Mouse (Mus musculus) C2C12 (cell line): ENCODE measurements around the gene Adam12. TPM values are rescaled to one million over a fixed set of nuclear protein-coding genes. Genes with fewer than 3 reads are reported as not detected.

Experiments used
- H3K27me3 ChIP-seq: one replicate; pipeline ENCODE4 v1.6.1; 2011; ENCODE audit not compliant: control insufficient read depth, insufficient read depth, insufficient read length
- H3K36me3 ChIP-seq: one replicate; pipeline ENCODE4 v1.6.1; 2011; ENCODE audit not compliant: control insufficient read depth, insufficient read depth
- H3K4me3 ChIP-seq: one replicate; pipeline ENCODE4 v1.5.1; 2011; ENCODE audit warnings: mild to moderate bottlenecking, control low read depth; ENCODE audit not compliant: poor library complexity, insufficient read depth, severe bottlenecking
- H3K79me2 ChIP-seq: one replicate; pipeline ENCODE4 v1.6.1; 2011; ENCODE audit not compliant: control insufficient read depth, insufficient read depth
- H3K79me3 ChIP-seq: one replicate; pipeline ENCODE4 v1.6.1; 2011; ENCODE audit warnings: low read depth, control low read depth
- H3ac ChIP-seq: one replicate; pipeline ENCODE3; 2011; ENCODE audit warnings: low read depth; ENCODE audit not compliant: control insufficient read depth, insufficient read length
- CEBPB ChIP-seq: IDR thresholded peaks from one replicate; pipeline ENCODE4 v1.6.1; 2011; ENCODE audit warnings: low read depth, mild to moderate bottlenecking, control low read depth, moderate library complexity
- CTCF ChIP-seq: IDR thresholded peaks from one replicate; pipeline ENCODE4 v1.5.1; 2011; ENCODE audit not compliant: control insufficient read depth, insufficient read depth, insufficient read length
- FOSL1 ChIP-seq: IDR thresholded peaks from one replicate; pipeline ENCODE4 v1.8.0; 2011; ENCODE audit warnings: mild to moderate bottlenecking, low read length; ENCODE audit not compliant: poor library complexity, insufficient read depth, severe bottlenecking
- MAX ChIP-seq: IDR thresholded peaks from one replicate; pipeline ENCODE4 v1.6.1; 2011; ENCODE audit warnings: mild to moderate bottlenecking, control low read depth
- MYOD1 ChIP-seq: IDR thresholded peaks from one replicate; pipeline ENCODE4 v1.6.1; 2011; ENCODE audit warnings: low read depth; ENCODE audit not compliant: control insufficient read depth, insufficient read length
- MYOG ChIP-seq: IDR thresholded peaks from one replicate; pipeline ENCODE4 v1.6.1; 2011; ENCODE audit not compliant: control insufficient read depth, insufficient read length; ENCODE audit errors: extremely low read depth
- USF1 ChIP-seq: IDR thresholded peaks from one replicate; pipeline ENCODE4 v1.6.1; 2011; ENCODE audit warnings: low read depth, mild to moderate bottlenecking, control low read depth, moderate library complexity
- polyA plus RNA-seq: library from polyadenylated mRNA; unstranded; fragments of >200 nt; fragmentation: generic; extraction: Trizol; gene quantifications from one replicate; pipeline ENCODE4 v1.2.1, GENCODE M21; 2012; ENCODE audit warnings: missing spikeins

Adam12 gene
- polyA plus RNA-seq, 1 experiment = 14.7 TPM

- Histone ChIP-seq H3K27me3 (no peaks in the 10 kb centered on the region), H3K79me3 (no peaks in the 10 kb centered on the region), H3K79me2 (no peaks in the 10 kb centered on the region), H3K4me3 (no peak overlapping the region), H3ac (no peak overlapping the region), H3K36me3 (no peaks in the 10 kb centered on the region)
- no peak for TF ChIP-seq MYOG
These were observed 369.2 kb downstream of the Adam12 start for GRCm38 (mm10) chr7:133862723-133863122.

GRCm38 (mm10) chr7:133862233-133862632 lies 369.7 kb downstream of the Adam12 start:
- no peak overlapping the region for H3ac ChIP-seq
- TF ChIP-seq CTCF (no peak), MAX (no peak), USF1 (no peak)

GRCm38 (mm10) chr7:133859548-133859947 lies 372.4 kb downstream of the Adam12 start:
- Histone ChIP-seq H3K27me3 (no peaks in the 10 kb centered on the region), H3K4me3 (no peak overlapping the region), H3ac (no peak overlapping the region), H3K36me3 (no peaks in the 10 kb centered on the region), H3K79me3 (no peaks in the 10 kb centered on the region), H3K79me2 (no peaks in the 10 kb centered on the region)
- no peak for TF ChIP-seq CEBPB
- TF ChIP-seq CTCF = no peak
- no peak for TF ChIP-seq MYOG
- no peak for TF ChIP-seq FOSL1
- TF ChIP-seq USF1 = no peak
- no peak for TF ChIP-seq MYOD1
- TF ChIP-seq MAX = no peak

More at GRCm38 (mm10) chr7:133862233-133862632, 369.7 kb downstream of the Adam12 start:
- Histone ChIP-seq H3K36me3 (no peaks in the 10 kb centered on the region), H3K4me3 (no peak overlapping the region), H3K27me3 (no peaks in the 10 kb centered on the region), H3K79me3 (no peaks in the 10 kb centered on the region), H3K79me2 (no peaks in the 10 kb centered on the region)

- TF ChIP-seq USF1 (no peak), FOSL1 (no peak), MAX (no peak), CTCF (no peak), MYOG (no peak), MYOD1 (no peak), CEBPB (no peak)
- Histone ChIP-seq H3K36me3 (no peaks in the 10 kb centered on the region), H3K79me2 (no peaks in the 10 kb centered on the region), H3K79me3 (no peaks in the 10 kb centered on the region), H3K4me3 (no peak overlapping the region), H3K27me3 (no peaks in the 10 kb centered on the region), H3ac (no peak overlapping the region)
These were observed 373.4 kb downstream of the Adam12 start for GRCm38 (mm10) chr7:133858506-133858905.

- Histone ChIP-seq H3K79me3 (no peaks in the 10 kb centered on the region), H3K36me3 (no peaks in the 10 kb centered on the region), H3K27me3 (no peaks in the 10 kb centered on the region), H3K79me2 (no peaks in the 10 kb centered on the region), H3ac (no peak overlapping the region), H3K4me3 (no peak overlapping the region)
- TF ChIP-seq MAX (peak; percentile 78), MYOD1 (no peak), USF1 (peak; percentile 62), CTCF (peak; percentile 51), MYOG (no peak), CEBPB (no peak), FOSL1 (no peak)
These were observed 375.7 kb downstream of the Adam12 start for GRCm38 (mm10) chr7:133856278-133856677.

- Histone ChIP-seq H3K4me3 (no peak overlapping the region), H3K36me3 (no peaks in the 10 kb centered on the region), H3K27me3 (no peaks in the 10 kb centered on the region), H3K79me3 (no peaks in the 10 kb centered on the region), H3K79me2 (no peaks in the 10 kb centered on the region), H3ac (no peak overlapping the region)
- TF ChIP-seq FOSL1 (no peak), MAX (no peak), CTCF (no peak), USF1 (no peak), CEBPB (no peak), MYOG (no peak), MYOD1 (no peak)
These were observed 381.2 kb downstream of the Adam12 start for GRCm38 (mm10) chr7:133850735-133851134.
